Mouse (Mus musculus) erythroblast, embryonic 14.5 days (primary cell): ENCODE data around the gene Prkch. TPM values are rescaled to one million over a fixed set of nuclear protein-coding genes. Genes with fewer than 3 reads are reported as not detected.

Source experiments
- H3K27me3 ChIP-seq: 2 replicates; pipeline ENCODE4 v1.6.1; 2012; ENCODE audit warnings: inconsistent platforms; ENCODE audit not compliant: control insufficient read depth
- H3K36me3 ChIP-seq: 2 replicates; pipeline ENCODE4 v1.6.1; 2012; ENCODE audit warnings: mild to moderate bottlenecking, inconsistent platforms; ENCODE audit not compliant: control insufficient read depth
- H3K4me1 ChIP-seq: 2 replicates; pipeline ENCODE4 v1.6.1; 2012; ENCODE audit warnings: inconsistent platforms; ENCODE audit not compliant: control insufficient read depth
- H3K4me3 ChIP-seq: replicated peaks from 2 replicates; pipeline ENCODE3; 2012; ENCODE audit warnings: moderate library complexity, mild to moderate bottlenecking, inconsistent platforms
- H3K9me3 ChIP-seq: 2 replicates; pipeline ENCODE4 v1.6.1; 2012; ENCODE audit warnings: low read length, inconsistent platforms, mixed read lengths; ENCODE audit not compliant: control insufficient read depth
- GATA1 ChIP-seq: IDR thresholded peaks from 2 replicates; pipeline ENCODE4 v1.6.1; 2012; ENCODE audit warnings: low read length, inconsistent platforms, mixed read lengths
- TAL1 ChIP-seq: IDR thresholded peaks from 3 replicates; pipeline ENCODE4 v1.6.1; 2012; ENCODE audit warnings: low read length, inconsistent platforms, mixed read lengths
- polyA plus RNA-seq: library from polyadenylated mRNA; stranded (reverse); fragments of >175 nt; gene quantifications from 2 replicates; pipeline ENCODE4 v1.2.3, GENCODE M21; 2012

Gene Prkch
- polyA plus RNA-seq, 1 experiment = 0.01 TPM

- Histone ChIP-seq H3K4me1 (no peaks in the 10 kb centered on the region), H3K27me3 (no peaks in the 10 kb centered on the region), H3K9me3 (no peaks in the 10 kb centered on the region), H3K36me3 (no peaks in the 10 kb centered on the region), H3K4me3 (no peak overlapping the region)
- TF ChIP-seq GATA1 (no peak), TAL1 (no peak)
Measured at GRCm38 (mm10) chr12:73723067-73723466, 138.5 kb downstream of the Prkch start.

- no peaks in the 10 kb centered on the region for H3K27me3 ChIP-seq
- H3K36me3 ChIP-seq = no peaks in the 10 kb centered on the region
- no peaks in the 10 kb centered on the region for H3K9me3 ChIP-seq
- TF ChIP-seq TAL1 = no peak
- no peak overlapping the region for H3K4me3 ChIP-seq
- no peaks in the 10 kb centered on the region for H3K4me1 ChIP-seq
Measured at GRCm38 (mm10) chr12:73723887-73724286, 139.3 kb downstream of the Prkch start.

- Histone ChIP-seq H3K36me3 (no peaks in the 10 kb centered on the region), H3K27me3 (no peaks in the 10 kb centered on the region), H3K9me3 (no peaks in the 10 kb centered on the region), H3K4me1 (no peaks in the 10 kb centered on the region), H3K4me3 (no peak overlapping the region)
- TF ChIP-seq GATA1 = no peak
Measured at GRCm38 (mm10) chr12:73725825-73726604, 141.4 kb downstream of the Prkch start.

- TF ChIP-seq GATA1 (no peak), TAL1 (no peak)
- Histone ChIP-seq H3K27me3 (no peaks in the 10 kb centered on the region), H3K9me3 (no peaks in the 10 kb centered on the region), H3K36me3 (no peaks in the 10 kb centered on the region), H3K4me3 (no peak overlapping the region), H3K4me1 (no peaks in the 10 kb centered on the region)
Measured at GRCm38 (mm10) chr12:73727046-73727445, 142.4 kb downstream of the Prkch start.

- Histone ChIP-seq H3K36me3 (no peaks in the 10 kb centered on the region), H3K27me3 (no peaks in the 10 kb centered on the region), H3K9me3 (no peaks in the 10 kb centered on the region), H3K4me3 (no peak overlapping the region), H3K4me1 (no peaks in the 10 kb centered on the region)
- no peak for TF ChIP-seq TAL1
- no peak for TF ChIP-seq GATA1
Measured at GRCm38 (mm10) chr12:73730603-73731002, 146.0 kb downstream of the Prkch start.

GRCm38 (mm10) chr12:73731093-73731492 lies 146.5 kb downstream of the Prkch start:
- Histone ChIP-seq H3K27me3 (no peaks in the 10 kb centered on the region), H3K36me3 (no peaks in the 10 kb centered on the region), H3K4me1 (no peaks in the 10 kb centered on the region), H3K9me3 (no peaks in the 10 kb centered on the region), H3K4me3 (no peak overlapping the region)
- no peak for TF ChIP-seq TAL1
- TF ChIP-seq GATA1 = no peak

- no peak for TF ChIP-seq TAL1
- no peak for TF ChIP-seq GATA1
- no peaks in the 10 kb centered on the region for H3K4me1 ChIP-seq
- H3K36me3 ChIP-seq = no peaks in the 10 kb centered on the region
- H3K4me3 ChIP-seq = no peak overlapping the region
- no peaks in the 10 kb centered on the region for H3K27me3 ChIP-seq
- no peaks in the 10 kb centered on the region for H3K9me3 ChIP-seq
Measured at GRCm38 (mm10) chr12:73731848-73732540, 147.4 kb downstream of the Prkch start.

GRCm38 (mm10) chr12:73732862-73733261 lies 148.3 kb downstream of the Prkch start:
- Histone ChIP-seq H3K27me3 (no peaks in the 10 kb centered on the region), H3K36me3 (no peaks in the 10 kb centered on the region), H3K9me3 (no peaks in the 10 kb centered on the region), H3K4me1 (no peaks in the 10 kb centered on the region), H3K4me3 (no peak overlapping the region)
- no peak for TF ChIP-seq GATA1
- no peak for TF ChIP-seq TAL1

- Histone ChIP-seq H3K27me3 (no peaks in the 10 kb centered on the region), H3K4me3 (no peak overlapping the region), H3K4me1 (no peaks in the 10 kb centered on the region), H3K9me3 (no peaks in the 10 kb centered on the region), H3K36me3 (no peaks in the 10 kb centered on the region)
- TF ChIP-seq TAL1 = no peak
- no peak for TF ChIP-seq GATA1
Measured at GRCm38 (mm10) chr12:73736931-73737330, 152.3 kb downstream of the Prkch start.
